Mouse (Mus musculus): Measurements from ENCODE around the gene Slc35d1. TPM values are rescaled to one million over a fixed set of nuclear protein-coding genes. Genes with fewer than 3 reads are reported as not detected.
A peak's percentile ranks its signal among the peaks of the same experiment; 100 is the strongest.

Slc35d1 gene
- polyA plus RNA-seq, 1 experiment from 2014 or later: 10.2 TPM

GRCm38 (mm10) chr4:103120874-103121389, 94.0 kb downstream of the Slc35d1 start:
- Histone ChIP-seq H3K27ac (ENCODE audit: low read length) (no peak overlapping the region), H3K4me3 (ENCODE audit: low read length) (peak overlapping the region; percentile 97), H3K9me3 (replicated peaks; ENCODE audit: control insufficient read depth, low read length) (no peaks in the 10 kb centered on the region), H3K4me1 (ENCODE audit: control insufficient read depth, insufficient read depth, low read length) (peaks cover 21% of the 10 kb centered on the region), H3K36me3 (ENCODE audit: control insufficient read depth, insufficient read depth) (0 out of 2 replicates have a peak, but pooled peaks cover 3% of the 10 kb centered on the region), H3K4me2 (ENCODE audit: low read depth, low read length) (peak overlapping the region; percentile 73), H3K9ac (ENCODE audit: low read length) (peak overlapping the region; percentile 91; the same call in 1 of the 2 replicates), H3K27me3 (ENCODE audit: control insufficient read depth, insufficient read depth, low read length) (no peaks in the 10 kb centered on the region)
- WGBS: 71% methylated on average over 9 of the region's 9 CpGs
- no peak for ATAC-seq (replicated peaks; ENCODE audit: extremely low read depth, insufficient read depth, low FRiP score)

Other genes starting within 250 kb of the Slc35d1 start
- 0.62 and 0.72 TPM in 2 replicates for gene Tctex1d1, start 236.6 kb downstream of the Slc35d1 start, polyA plus RNA-seq (2015; fragmentation: Nextera tagmentation; extraction: Ambion mirVana)
- 0.52 and 0.81 TPM in 2 replicates for gene Insl5, start 188.3 kb downstream of the Slc35d1 start, polyA plus RNA-seq (2015; fragmentation: Nextera tagmentation; extraction: Ambion mirVana)
- gene Mier1, start 100.8 kb downstream of the Slc35d1 start, polyA plus RNA-seq (2015; fragmentation: Nextera tagmentation; extraction: Ambion mirVana): 27.6 and 29.5 TPM in 2 replicates
- 2.0 and 2.1 TPM in 2 replicates for gene Wdr78, start 100.6 kb downstream of the Slc35d1 start, polyA plus RNA-seq (2015; fragmentation: Nextera tagmentation; extraction: Ambion mirVana)
- 0.05 TPM in 1 of 2 replicates, not detected in the other for gene 4921539E11Rik, start 75.7 kb upstream of the Slc35d1 start, polyA plus RNA-seq (2015; fragmentation: Nextera tagmentation; extraction: Ambion mirVana)
- gene Oma1, start 98.6 kb upstream of the Slc35d1 start, polyA plus RNA-seq (2015; fragmentation: Nextera tagmentation; extraction: Ambion mirVana): 26.6 and 33.3 TPM in 2 replicates

All from heart, embryonic 16.5 days (tissue).